Mouse (Mus musculus) lung, adult 2 months (tissue): ENCODE results near the gene Wnk1.

Experiments used
- CTCF ChIP-seq: fragments of 200-500 bp; IDR thresholded peaks from 2 replicates; pipeline ENCODE4 v1.5.1; 2011; ENCODE audit warnings: mild to moderate bottlenecking, low read length, control low read depth; ENCODE audit not compliant: insufficient read depth
- POLR2A ChIP-seq: fragments of 200-500 bp; IDR thresholded peaks from 2 replicates; pipeline ENCODE4 v1.6.1; 2011; ENCODE audit warnings: low read depth, mild to moderate bottlenecking, control low read depth, low read length, borderline replicate concordance; ENCODE audit errors: extremely low read depth

- no peak for TF ChIP-seq CTCF
- TF ChIP-seq POLR2A, result no peak
These were observed 4.3 kb upstream of the Wnk1 start for GRCm38 (mm10) chr6:120042632-120043220.
